Mouse (Mus musculus) CH12.LX (cell line): Measurements from ENCODE around the gene Kcnk7.

Experiments
- CTCF ChIP-seq, 2 experiments: IDR thresholded peaks in 1 of 2; conservative IDR thresholded peaks in 1 of 2; 2 replicates each; pipeline ENCODE4 v1.5.1; 2011 to 2012; ENCODE audit warnings: low read depth in 2 of 2, low read length in 2 of 2, improper control_type of control experiment in 1 of 2, inconsistent platforms in 1 of 2, mild to moderate bottlenecking in 1 of 2, moderate library complexity in 1 of 2
- EP300 ChIP-seq: IDR thresholded peaks from 2 replicates; pipeline ENCODE4 v1.6.1; 2011; ENCODE audit warnings: low read length, improper control_type of control experiment
- NELFE ChIP-seq: IDR thresholded peaks from 2 replicates; pipeline ENCODE4 v1.6.1; 2011; ENCODE audit warnings: low read depth, low read length, improper control_type of control experiment
- POLR2A ChIP-seq: IDR thresholded peaks from 2 replicates; pipeline ENCODE4 v1.6.1; 2011; ENCODE audit warnings: low read depth, mild to moderate bottlenecking, improper control_type of control experiment, low read length
- ZNF384 ChIP-seq: IDR thresholded peaks from 2 replicates; pipeline ENCODE4 v1.6.1; 2012; ENCODE audit warnings: low read depth, low read length, improper control_type of control experiment, inconsistent platforms

DNA sequence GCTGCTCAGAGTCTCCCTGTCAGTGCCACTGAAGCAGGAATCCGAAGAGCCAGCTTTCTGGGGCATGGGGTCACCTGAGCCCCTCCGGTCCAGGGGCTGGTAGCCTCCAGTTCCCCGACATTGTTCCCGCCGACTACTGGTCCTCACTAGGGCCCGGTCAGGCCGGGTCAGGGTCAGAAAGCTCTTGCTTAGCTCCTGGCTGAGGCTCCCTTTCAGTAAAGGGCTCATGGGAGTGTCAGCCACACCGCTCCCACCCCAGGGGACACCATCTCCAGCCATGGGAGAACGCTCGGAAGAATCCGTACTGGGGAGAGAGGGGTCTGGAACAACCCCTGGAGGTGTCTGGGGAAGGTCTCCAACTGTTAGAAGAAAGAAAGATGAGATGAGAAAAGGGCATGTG lies 18.3 kb upstream of the Kcnk7 start:
- TF ChIP-seq CTCF (conservative IDR thresholded peaks at IDR 0.05 in 1 of 2, IDR thresholded peaks at IDR 0.05 in 1 of 2; ENCODE audit: low read depth in 2 of 2, low read length in 2 of 2) (no peak), NELFE (no peak), ZNF384 (no peak), EP300 (no peak), POLR2A (no peak)
